Mouse (Mus musculus) testis, postnatal 14 days (tissue): Measurements from ENCODE around the gene Lnx2.

Experiments used
- DNase-seq: peaks from one replicate; pipeline ENCODE4 v3.0.0; 2021; ENCODE audit warnings: low spot score

The Lnx2 gene

DNA sequence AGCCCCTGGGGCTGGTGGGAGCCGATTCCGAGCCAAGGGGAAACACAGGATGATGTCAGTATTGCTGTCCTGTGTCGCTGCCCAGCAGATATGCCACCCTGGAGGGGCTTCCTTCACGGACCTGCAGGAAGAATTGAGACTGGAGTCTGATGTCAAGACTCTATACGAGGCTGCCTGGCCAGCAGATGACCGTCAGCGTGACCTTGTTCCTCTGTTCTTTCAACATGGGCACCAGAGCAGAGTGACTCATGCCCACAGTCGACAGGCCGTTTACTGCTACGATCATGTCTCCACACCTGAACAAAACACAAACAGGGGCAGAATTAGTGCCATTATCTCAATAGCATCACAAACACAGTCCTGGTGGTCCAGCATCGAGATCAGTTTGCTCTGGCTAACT lies 57.6 kb downstream of the Lnx2 start:
- no peak for DNase-seq

DNA sequence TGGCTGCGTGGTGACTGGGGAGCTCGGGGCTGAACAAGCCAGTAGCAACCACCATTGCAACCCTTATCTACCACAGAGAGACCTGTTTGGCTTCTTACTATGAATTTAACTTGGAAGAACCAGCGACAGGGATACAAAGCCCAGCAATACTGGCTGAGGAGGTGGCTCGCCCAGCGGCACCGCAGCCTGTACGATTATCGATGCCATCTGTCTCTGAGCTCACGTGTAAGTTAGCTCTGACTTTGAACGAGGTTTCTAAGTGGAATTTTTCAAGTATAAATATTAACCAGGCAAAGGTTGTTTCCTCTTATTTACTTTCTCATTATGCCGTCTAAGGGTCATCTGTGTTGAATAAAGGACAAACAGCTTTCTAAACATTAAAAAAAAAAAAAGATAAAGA lies 58.9 kb downstream of the Lnx2 start:
- no peak for DNase-seq

DNA sequence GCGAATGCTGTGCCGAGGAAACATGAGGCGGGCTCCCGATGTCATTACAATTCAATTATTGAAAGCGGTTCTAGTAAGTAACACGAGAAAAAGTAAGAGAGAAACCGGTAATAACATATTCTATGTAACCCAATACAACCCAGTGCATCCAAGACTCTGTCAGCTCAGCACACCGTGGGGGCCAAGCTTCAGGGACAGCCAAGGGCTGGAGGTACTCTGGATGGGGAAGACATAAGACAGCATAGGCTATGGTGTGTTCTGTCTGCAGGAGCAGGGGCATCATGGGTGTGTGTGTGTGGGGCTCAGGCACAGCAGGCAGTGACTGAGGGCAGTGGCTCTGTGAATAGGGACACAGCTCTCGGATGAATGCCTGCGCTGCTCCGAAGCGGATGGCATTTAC lies 59.8 kb downstream of the Lnx2 start:
- no peak for DNase-seq

DNA sequence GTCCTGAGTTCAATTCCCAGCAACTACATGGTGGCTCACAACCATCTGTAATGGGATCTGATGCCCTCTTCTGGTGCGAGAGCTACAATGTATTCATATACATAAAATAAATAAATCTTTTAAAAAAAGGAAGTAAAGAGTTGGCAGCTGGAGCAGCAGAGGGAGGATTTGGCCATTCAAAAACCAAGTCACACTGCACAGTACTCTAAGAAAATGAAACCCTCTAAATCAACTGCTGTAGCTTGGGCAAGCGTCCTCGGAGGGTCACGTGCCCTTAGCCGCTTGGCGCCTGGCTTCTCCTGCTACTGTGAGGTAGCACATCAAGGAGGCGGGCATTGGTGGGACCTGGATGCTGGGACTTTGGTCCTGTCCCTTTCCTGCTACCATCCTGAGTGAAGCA lies 61.2 kb downstream of the Lnx2 start:
- DNase-seq: no peak

DNA sequence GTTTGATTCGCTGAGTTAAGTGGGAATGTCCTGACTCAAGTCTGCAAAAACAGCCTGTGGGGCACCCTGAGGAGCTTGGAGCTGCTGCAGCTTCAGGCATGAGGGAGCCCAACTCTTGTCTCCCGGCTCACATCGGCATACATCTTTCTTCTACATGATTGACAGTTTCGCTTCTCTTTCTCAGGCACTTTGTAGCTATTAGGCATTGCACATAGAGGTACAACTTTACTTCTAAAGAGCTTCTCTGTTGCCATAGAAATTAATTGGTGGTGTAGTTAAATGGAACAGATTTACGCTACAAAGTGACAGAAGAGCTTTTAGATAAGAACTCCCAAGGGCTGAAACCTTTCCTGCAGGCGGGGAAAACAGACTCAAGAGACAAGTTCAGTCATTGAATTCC lies 62.5 kb downstream of the Lnx2 start:
- no peak for DNase-seq

DNA sequence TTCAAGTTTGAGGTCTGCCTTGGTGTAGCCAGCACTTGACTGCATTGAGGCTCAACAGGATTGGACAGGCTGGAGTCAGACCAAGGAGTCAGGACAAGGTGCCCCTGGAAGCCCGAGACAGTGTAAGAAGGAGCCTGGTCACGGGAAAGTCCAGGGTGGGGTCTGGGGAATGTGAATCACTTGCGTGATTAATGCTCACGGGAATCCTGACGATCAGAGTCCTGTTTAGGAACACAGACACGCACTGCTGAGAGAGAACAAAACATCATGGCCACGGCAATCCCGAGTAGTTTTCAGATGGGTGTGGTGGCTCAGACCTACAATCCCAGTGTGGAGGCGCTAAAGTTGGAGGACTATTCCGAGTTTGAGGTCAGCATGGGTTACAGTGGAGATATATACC lies 65.1 kb downstream of the Lnx2 start:
- no peak for DNase-seq

DNA sequence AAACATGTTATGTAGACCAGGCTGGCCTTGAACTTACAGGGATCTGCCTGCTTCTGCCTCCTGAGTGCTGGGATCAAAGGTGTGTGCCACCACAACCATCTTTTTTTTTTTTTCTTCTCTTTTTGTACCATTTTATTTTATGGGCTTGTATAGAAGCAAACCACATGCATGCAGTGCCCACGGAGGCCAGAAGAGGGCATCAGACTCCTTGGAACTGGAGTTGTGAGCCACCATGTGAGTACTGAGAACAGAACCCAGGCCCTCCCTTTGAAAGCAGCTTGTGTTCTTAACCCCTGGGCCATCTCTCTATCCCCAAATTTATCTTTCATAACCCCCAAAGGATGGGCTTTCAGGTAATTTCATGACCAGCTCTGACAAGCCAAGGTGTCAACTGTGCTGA lies 73.1 kb downstream of the Lnx2 start:
- DNase-seq: no peak

DNA sequence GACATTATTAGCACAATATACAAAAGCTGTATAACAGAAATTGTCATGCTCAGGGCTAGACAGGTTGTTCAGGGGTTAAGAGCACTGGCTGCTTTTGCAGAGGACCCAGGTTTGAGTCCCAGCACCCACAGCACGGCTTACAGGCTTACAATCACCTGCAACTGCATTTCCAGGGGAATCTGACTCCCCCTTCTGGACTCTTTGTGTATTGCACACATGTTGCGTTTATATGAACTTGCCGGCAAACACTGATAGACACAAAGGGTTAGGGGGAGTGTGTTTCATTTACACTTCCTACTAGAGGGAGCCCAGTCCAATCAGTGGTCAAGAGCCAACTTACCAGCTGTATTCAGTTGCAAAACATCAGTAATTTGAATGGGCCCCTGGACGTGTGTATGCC lies 75.1 kb downstream of the Lnx2 start:
- DNase-seq: no peak

DNA sequence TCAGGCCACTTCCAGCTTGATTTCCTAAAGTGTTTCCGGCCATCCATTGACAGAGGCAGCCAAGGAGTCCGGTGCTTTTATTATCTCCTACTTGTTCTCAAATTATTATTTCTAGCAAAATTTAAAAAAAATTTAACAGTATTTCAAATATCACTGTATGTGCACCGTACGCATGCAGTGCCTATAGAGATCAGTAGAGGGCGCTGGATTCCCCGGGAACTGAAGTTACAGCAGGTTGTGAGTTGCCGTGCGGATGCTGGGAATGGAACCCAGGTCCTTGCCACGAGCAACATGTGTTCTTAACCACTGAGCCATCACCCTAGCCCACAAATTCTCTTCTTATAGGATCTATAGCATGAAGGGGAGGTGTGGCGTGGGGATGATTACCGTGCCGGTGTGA lies 77.6 kb downstream of the Lnx2 start:
- DNase-seq: peak; percentile 40

DNA sequence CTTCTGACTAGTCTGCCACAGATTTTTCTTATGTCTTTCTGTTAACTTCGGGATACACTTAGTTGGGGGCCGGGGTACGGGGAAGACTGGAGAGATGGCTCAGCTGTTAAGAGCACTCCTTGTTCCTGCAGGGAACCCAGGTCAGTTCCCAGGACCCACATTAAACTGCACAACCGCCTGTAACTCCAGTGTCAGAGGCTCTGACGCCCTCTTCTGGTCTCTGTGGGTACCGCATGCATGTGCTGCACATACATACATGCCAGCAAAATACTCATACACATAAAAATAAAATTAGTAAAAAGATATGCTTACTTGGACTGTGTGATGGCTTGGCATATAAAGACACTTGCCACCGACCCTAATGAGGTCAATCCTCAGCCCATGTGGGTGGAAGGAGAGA lies 79.6 kb downstream of the Lnx2 start:
- DNase-seq: peak; percentile 45

DNA sequence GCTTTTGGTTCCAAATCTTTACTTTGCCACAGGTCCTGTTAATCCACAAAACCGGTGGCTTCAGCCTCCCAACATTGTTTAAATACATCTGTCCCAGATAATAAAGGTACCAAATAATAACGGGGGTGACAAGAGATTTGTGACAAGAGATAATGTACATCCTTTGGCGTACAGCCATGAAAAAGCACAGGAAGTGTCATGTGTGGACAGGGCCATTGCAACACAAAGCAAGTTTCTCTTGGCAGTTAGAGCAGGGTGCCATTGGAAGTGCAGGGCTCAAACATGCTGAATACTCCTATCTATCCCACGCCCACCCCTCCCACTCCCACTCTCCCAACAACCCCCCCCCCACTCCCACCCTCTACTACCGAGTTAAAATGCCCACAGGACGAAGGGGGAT lies 81.4 kb downstream of the Lnx2 start:
- DNase-seq: no peak

DNA sequence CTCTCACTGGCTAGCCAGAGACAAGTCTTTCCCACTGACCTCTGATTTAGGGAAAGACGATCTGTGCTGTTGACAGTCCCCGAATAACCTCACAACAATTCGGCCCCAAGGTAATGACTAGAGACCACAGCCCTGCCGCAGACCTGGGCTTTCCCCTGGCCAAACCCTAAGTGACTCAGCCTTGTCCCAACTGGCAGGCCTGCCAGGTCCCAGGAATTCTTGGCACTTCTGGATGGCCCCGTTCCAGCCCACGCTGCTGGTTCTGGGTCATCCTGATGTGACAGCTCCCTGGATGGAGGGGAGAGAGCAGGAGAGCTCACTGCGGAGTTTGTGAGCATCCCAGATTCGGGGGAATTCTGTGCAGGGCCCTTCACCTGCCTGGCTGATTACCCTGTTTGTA lies 82.9 kb downstream of the Lnx2 start:
- DNase-seq: no peak

DNA sequence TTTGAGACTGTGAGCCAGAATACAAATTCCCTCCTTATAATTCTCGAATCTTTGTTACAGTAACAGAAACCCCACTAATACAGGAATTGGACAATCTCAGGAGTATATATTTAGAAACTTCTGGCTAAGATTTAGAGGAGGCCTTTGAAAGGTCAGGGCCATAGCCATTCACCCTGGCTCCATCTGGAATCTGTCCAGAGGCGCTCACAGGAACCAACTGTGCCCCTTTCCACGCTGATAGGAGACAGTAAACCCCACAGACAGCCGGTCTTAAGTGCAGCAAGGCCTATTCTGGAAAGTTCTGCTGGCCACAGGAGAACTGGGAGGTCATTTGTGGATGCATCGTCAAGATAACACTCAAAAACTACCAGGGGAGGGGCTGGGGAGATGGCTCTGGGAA lies 87.3 kb downstream of the Lnx2 start:
- DNase-seq: peak; percentile 49

DNA sequence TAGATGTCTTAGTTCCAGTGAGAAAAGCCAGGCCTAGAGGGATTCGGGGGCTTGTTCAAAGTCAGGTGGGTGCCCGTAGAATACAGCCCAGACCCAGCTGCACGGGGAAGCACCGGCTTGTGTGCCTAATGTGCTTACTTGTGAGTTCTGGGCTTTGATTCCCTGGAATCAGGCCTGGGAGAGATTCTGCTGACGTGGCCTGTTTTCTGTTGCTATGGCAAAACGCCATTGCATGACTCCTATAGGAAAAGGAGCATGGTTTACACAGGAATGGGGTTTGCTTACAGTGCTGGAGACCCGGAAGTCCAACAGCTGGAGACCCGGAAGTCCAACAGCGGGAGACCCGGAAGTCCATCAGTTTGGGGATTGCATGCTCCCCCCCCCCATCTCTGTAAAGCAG lies 88.8 kb downstream of the Lnx2 start:
- DNase-seq: no peak

DNA sequence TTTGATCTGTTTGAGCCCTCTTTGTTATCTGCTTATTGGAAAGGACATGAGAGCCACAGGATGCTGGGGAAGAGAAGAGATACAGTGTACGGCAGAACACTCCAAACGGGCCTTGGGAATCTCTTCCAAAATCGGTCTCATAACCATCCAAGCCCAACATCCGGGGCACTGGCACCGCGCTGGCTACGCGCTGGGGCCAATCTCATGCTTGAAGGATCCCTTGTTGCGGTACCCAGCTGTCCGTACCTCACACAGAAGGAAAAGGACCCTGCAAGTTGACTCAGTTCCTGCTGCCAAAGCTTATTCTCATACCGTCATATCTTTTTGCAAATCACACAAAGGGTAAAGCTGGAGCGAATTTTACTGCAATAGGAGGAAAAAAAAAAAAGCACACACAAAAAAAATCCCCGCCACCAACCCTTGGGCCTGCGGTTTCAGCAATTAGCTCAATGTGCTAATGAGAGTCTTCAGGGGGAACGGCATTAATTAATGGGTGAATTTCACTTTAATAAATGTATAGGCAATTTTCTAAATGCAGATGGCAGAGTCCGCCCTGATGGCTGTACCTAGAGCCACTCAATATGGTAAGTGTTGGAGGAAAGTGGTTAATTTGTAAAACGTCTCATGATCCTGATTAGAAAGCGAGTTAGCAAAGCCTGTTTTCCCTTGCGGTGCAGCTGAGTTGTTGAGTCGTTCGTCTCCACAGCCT lies 90.5 kb downstream of the Lnx2 start:
- no peak for DNase-seq

DNA sequence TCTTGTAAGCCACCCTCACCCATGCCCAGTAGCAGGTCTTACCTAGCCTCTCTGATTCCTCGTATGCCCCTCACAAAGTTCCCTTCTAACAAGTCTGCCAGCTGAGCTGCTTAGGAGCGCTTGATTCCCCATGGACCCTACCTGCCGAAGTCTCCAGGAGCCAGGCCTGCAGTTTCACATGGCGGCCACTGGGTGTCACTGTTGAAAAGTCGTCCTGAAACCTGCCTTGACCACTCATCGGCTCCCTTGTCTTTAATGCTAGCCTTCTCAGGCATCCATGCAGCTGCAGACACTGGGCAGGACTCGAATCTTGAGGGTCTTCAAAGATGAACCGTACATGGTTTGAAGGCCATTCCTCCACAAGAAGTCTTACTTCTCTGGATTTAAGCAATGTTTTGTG lies 93.2 kb downstream of the Lnx2 start:
- DNase-seq: peak; percentile 45

DNA sequence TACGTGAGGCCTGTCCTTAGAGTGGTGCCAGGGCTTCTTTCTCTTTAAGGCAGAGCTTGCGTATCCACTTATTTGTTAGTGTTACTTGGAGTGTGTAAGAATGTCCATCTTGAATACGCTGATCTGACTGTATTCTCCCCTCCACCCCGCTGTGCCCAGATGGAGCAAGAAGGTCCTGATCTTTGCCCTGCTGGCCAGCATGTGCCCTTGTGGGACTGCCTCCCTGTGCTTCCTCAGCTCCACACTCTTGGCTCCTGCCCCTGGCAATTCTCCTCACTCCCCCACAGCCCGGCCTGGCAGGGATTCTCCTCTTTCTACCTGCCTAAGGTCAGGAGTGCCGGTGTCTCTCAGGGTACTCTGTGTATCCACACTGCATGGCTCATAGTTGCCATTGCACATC lies 95.0 kb downstream of the Lnx2 start:
- DNase-seq: no peak

DNA sequence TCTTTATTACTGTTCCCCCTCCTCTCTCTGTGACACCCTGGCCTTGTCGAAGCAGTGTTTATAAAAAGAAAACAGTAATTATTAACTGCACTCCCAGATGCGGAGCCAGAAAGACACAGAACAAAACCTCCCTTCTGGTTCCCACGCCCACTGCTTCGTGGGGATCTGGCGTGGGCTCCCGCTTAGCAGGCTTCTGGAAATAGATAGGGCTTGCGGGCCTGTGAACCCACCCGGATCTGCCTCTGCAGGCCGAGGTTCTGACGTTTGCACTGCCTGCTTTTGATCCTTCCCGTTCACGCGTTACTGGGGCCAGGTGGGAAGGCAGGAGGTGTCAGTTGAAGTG lies 101.6 kb downstream of the Lnx2 start:
- DNase-seq: no peak

DNA sequence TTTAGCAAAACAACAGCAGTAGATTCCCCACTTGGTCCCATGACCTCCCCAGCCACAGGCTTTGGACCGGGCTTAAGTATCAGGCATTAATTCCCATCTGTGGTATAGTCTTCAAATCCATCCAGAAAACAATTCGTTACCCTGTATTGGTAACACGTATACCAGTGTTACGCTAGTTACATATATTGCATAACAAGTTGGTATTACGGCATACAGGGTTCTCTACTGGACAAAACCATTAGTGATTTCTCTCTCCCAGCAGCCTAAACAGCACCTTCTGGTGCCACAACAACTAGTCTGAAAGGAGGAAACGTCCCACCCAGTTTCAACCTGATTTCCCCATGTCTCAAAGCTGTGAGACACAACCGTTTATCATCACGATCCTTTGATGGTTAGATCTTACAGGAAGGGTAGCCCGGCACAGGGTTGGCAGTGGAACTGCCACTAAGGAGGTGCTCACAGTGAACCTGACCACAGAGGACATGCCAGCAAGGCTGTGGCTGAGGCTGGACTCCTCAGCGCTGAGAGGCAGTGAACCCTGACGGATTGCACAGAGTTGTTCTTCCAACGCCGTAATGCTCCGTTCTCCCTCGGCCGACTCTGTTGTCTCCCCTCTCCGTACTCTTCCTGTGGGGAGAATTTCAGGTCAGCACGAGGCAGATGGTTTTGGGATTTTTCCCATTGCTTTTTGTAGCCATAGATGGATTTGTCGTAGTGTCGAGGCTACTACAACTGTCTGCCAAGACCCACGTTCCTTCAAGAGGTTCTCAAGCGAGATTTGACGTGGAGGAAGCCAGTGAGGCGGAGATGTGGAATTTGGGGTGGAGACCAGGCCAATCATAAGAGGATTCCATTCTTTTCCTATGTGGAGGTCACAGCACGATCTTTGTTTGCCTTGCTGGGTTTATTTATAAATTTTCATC lies 102.3 kb downstream of the Lnx2 start:
- DNase-seq: no peak

DNA sequence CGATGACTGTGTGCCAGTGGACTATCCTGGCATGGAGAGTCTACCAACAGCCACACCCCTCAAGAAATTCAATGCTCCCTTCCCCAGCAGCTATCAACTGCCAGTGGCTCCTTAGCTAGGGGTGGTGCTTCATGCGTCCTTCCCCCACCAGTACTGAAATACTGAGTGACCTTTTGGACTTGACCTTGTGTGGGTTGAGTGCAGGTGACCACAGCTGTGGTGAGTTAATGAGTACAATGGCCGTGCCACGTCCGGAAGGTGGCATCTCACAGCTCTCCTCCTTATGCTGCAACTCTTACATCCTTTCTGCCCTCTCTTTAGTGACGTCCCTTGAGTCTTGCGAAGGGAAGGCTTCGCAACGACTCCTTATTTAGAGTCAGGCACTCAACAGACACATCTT lies 103.0 kb downstream of the Lnx2 start:
- no peak for DNase-seq

DNA sequence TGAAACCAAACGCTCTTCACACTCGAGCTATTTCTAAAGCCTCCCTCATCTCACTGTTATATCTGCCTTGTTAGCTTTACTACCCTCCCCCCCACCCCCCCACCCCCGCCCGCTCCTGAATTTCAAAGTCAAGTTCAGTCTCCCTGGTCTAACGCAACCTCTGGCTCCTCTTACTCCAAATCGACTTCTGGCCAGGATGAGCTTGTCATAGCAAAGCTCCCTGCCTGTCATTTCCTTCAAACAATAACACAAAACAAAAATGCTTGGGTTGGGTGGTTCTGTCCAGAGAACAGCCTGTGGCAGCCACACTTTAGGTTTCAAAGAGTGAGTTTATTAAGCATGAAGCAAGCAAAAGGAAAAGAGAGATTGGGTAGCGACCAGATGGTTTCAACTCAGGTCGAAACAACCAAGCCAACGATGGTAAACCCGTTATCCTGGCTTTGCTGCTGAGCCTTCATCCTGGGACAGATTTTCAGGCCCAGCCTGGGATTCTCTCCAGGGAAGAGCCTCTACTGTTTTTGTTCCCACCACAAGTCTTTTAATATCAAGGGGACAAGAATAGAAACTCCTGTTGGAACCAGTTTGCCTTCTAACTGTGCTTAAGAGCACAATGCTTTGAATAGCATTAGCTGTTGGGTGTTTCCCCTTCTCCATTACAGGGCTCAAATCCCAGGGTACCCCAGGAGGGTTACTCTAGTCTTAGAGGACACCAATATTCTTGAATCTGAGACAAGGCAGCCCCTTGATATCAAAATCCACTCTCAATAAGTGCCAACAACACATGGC lies 104.4 kb downstream of the Lnx2 start:
- DNase-seq: no peak

DNA sequence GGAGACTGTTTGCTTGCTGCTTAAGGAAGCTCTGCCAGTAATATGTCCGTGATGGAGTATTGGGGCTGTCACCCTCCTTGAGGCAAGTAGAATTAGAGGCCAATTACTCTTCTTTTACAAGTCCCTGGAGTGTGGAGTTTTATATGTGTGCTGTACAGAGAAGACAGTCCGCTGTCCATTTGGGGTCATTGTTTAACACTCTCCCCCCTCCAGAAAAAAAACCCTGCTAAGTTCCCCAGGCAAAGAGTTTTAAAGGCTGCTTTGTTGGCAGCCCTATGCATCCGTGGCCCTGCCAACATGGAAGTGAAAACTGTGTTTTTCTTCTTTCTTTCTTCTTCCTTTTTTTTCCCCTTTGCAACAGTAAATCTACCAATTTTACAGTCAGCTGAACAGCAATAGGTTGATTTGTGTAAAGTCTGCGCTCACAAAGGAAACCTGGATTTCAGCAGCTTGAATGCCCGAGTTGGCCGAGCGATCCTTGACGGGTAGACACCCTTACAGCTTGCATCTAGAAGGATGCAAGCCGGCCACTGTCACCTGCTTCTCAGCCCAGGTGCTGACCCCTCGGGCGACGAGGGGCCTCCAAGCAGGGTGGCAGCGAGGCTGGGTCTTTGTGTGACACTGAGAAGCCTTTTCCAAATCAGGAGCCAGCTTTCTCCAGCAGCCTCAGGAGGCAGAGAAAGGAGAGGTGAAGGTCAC lies 107.5 kb downstream of the Lnx2 start:
- no peak for DNase-seq
